Mouse (Mus musculus): ENCODE measurements around the gene Trabd2b. TPM values are rescaled to one million over a fixed set of nuclear protein-coding genes. Genes with fewer than 3 reads are reported as not detected.
A peak's percentile ranks its signal among the peaks of the same experiment; 100 is the strongest.

Gene Trabd2b
- polyA plus RNA-seq, 1 experiment from 2014 or later = 2.0 TPM

GRCm38 (mm10) chr4:114648532-114649074, 242.1 kb downstream of the Trabd2b start:
- H3K9ac ChIP-seq (ENCODE audit: low read length) = no peak overlapping the region
- peak overlapping the region; percentile 27; the same call in 1 of the 2 replicates for H3K4me2 ChIP-seq (ENCODE audit: low read depth)
- 0 out of 2 replicates have a peak, but pooled peaks cover 6% of the 10 kb centered on the region for H3K27me3 ChIP-seq (ENCODE audit: control insufficient read depth, insufficient read depth, low read length)
- DNase-seq (ENCODE audit: low spot score) = peak; percentile 73
- H3K27ac ChIP-seq (ENCODE audit: low read depth, low read length) = no peak overlapping the region
- H3K36me3 ChIP-seq (ENCODE audit: control insufficient read depth, insufficient read depth, low read length) = no peaks in the 10 kb centered on the region
- no peak overlapping the region for H3K4me3 ChIP-seq (ENCODE audit: low read depth, low read length)
- 7% methylated on average over 28 of the region's 28 CpGs for WGBS
- peaks cover 4% of the 10 kb centered on the region for H3K4me1 ChIP-seq (ENCODE audit: control insufficient read depth, insufficient read depth, low read length)
- ATAC-seq (ENCODE audit: insufficient read depth, low FRiP score, low TSS enrichment) = peak; percentile 18; the same call in 1 of the 2 replicates
- no peaks in the 10 kb centered on the region for H3K9me3 ChIP-seq (ENCODE audit: control insufficient read depth, low read length)

DNA sequence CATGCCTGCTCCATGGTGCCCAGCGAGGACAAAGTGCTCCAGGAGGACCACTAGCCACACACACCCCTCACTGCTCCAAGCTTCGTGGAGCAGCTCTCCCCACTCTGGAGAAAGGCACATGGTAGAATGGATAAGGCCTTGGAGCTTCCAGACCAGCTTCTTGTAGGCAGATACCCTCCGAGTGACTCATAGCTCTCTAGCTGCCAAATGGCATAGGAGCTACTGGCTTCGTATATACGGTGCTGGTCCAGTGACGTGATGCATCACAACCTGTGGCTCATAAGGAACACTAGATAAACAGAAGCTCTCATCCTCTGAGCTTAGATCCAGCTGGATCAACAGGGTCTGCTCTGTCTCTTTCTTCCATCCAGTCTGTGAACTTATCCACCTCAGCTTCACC, 244.0 kb downstream of the Trabd2b start:
- Histone ChIP-seq H3K27ac (ENCODE audit: low read depth, low read length) (no peak overlapping the region), H3K9me3 (ENCODE audit: control insufficient read depth, low read length) (no peaks in the 10 kb centered on the region), H3K4me3 (ENCODE audit: low read depth, low read length) (no peak overlapping the region), H3K27me3 (ENCODE audit: control insufficient read depth, insufficient read depth, low read length) (0 out of 2 replicates have a peak, but pooled peaks cover 6% of the 10 kb centered on the region), H3K4me2 (ENCODE audit: low read depth) (no peak overlapping the region), H3K9ac (ENCODE audit: low read length) (no peak overlapping the region), H3K36me3 (ENCODE audit: control insufficient read depth, insufficient read depth, low read length) (no peaks in the 10 kb centered on the region), H3K4me1 (ENCODE audit: control insufficient read depth, insufficient read depth, low read length) (no peaks in the 10 kb centered on the region; the same call in 1 of the 2 replicates)
- WGBS = 64% methylated on average over 6 of the region's 6 CpGs
- no peak for ATAC-seq (ENCODE audit: insufficient read depth, low FRiP score, low TSS enrichment)
- DNase-seq (ENCODE audit: low spot score) = no peak

- no peak overlapping the region for H3K4me2 ChIP-seq (ENCODE audit: low read depth)
- no peak overlapping the region for H3K4me3 ChIP-seq (ENCODE audit: low read depth, low read length)
- H3K9ac ChIP-seq (ENCODE audit: low read length) = no peak overlapping the region
- H3K9me3 ChIP-seq (ENCODE audit: control insufficient read depth, low read length) = no peaks in the 10 kb centered on the region
- DNase-seq (ENCODE audit: low spot score) = no peak
- ATAC-seq (ENCODE audit: insufficient read depth, low FRiP score, low TSS enrichment) = 0 out of 2 replicates have a peak, but pooled peaks have one; percentile 22
- H3K27me3 ChIP-seq (ENCODE audit: control insufficient read depth, insufficient read depth, low read length) = 0 out of 2 replicates have a peak, but pooled peaks cover 6% of the 10 kb centered on the region
- WGBS = 45% methylated on average over 3 of the region's 3 CpGs
- H3K27ac ChIP-seq (ENCODE audit: low read depth, low read length) = no peak overlapping the region
- H3K4me1 ChIP-seq (ENCODE audit: control insufficient read depth, insufficient read depth, low read length) = no peaks in the 10 kb centered on the region; the same call in 1 of the 2 replicates
- H3K36me3 ChIP-seq (ENCODE audit: control insufficient read depth, insufficient read depth, low read length) = no peaks in the 10 kb centered on the region
Measured at GRCm38 (mm10) chr4:114651007-114651406, 244.5 kb downstream of the Trabd2b start.

GRCm38 (mm10) chr4:114651606-114652005, 245.1 kb downstream of the Trabd2b start:
- Histone ChIP-seq H3K9me3 (ENCODE audit: control insufficient read depth, low read length) (no peaks in the 10 kb centered on the region), H3K4me1 (ENCODE audit: control insufficient read depth, insufficient read depth, low read length) (no peaks in the 10 kb centered on the region; the same call in 1 of the 2 replicates), H3K27ac (ENCODE audit: low read depth, low read length) (no peak overlapping the region), H3K27me3 (ENCODE audit: control insufficient read depth, insufficient read depth, low read length) (0 out of 2 replicates have a peak, but pooled peaks cover 6% of the 10 kb centered on the region), H3K4me2 (ENCODE audit: low read depth) (no peak overlapping the region), H3K9ac (ENCODE audit: low read length) (no peak overlapping the region), H3K4me3 (ENCODE audit: low read depth, low read length) (no peak overlapping the region), H3K36me3 (ENCODE audit: control insufficient read depth, insufficient read depth, low read length) (no peaks in the 10 kb centered on the region)
- 73% methylated on average over 5 of the region's 5 CpGs for WGBS
- no peak for ATAC-seq (ENCODE audit: insufficient read depth, low FRiP score, low TSS enrichment)
- DNase-seq (ENCODE audit: low spot score) = no peak

- no peak overlapping the region for H3K4me3 ChIP-seq (ENCODE audit: low read depth, low read length)
- no peaks in the 10 kb centered on the region for H3K36me3 ChIP-seq (ENCODE audit: control insufficient read depth, insufficient read depth, low read length)
- no peak overlapping the region for H3K4me2 ChIP-seq (ENCODE audit: low read depth)
- no peak overlapping the region for H3K9ac ChIP-seq (ENCODE audit: low read length)
- no peaks in the 10 kb centered on the region for H3K9me3 ChIP-seq (ENCODE audit: control insufficient read depth, low read length)
- H3K27me3 ChIP-seq (ENCODE audit: control insufficient read depth, insufficient read depth, low read length) = 0 out of 2 replicates have a peak, but pooled peaks cover 6% of the 10 kb centered on the region
- no peak for ATAC-seq (ENCODE audit: insufficient read depth, low FRiP score, low TSS enrichment)
- 92% methylated on average over 4 of the region's 4 CpGs for WGBS
- DNase-seq (ENCODE audit: low spot score) = no peak
- no peaks in the 10 kb centered on the region; the same call in 1 of the 2 replicates for H3K4me1 ChIP-seq (ENCODE audit: control insufficient read depth, insufficient read depth, low read length)
- H3K27ac ChIP-seq (ENCODE audit: low read depth, low read length) = no peak overlapping the region
Measured at GRCm38 (mm10) chr4:114652400-114652799, 245.9 kb downstream of the Trabd2b start.

- H3K9ac ChIP-seq (ENCODE audit: low read length) = no peak overlapping the region
- no peaks in the 10 kb centered on the region for H3K9me3 ChIP-seq (ENCODE audit: control insufficient read depth, low read length)
- 84% methylated on average over 2 of the region's 2 CpGs for WGBS
- no peak overlapping the region for H3K4me2 ChIP-seq (ENCODE audit: low read depth)
- ATAC-seq (ENCODE audit: insufficient read depth, low FRiP score, low TSS enrichment) = no peak
- no peaks in the 10 kb centered on the region for H3K36me3 ChIP-seq (ENCODE audit: control insufficient read depth, insufficient read depth, low read length)
- H3K27me3 ChIP-seq (ENCODE audit: control insufficient read depth, insufficient read depth, low read length) = peaks cover 5% of the 10 kb centered on the region; the same call in 1 of the 2 replicates
- no peak overlapping the region for H3K4me3 ChIP-seq (ENCODE audit: low read depth, low read length)
- H3K4me1 ChIP-seq (ENCODE audit: control insufficient read depth, insufficient read depth, low read length) = no peaks in the 10 kb centered on the region
- no peak for DNase-seq (ENCODE audit: low spot score)
- no peak overlapping the region for H3K27ac ChIP-seq (ENCODE audit: low read depth, low read length)
Measured at GRCm38 (mm10) chr4:114657933-114658332, 251.4 kb downstream of the Trabd2b start.

DNA sequence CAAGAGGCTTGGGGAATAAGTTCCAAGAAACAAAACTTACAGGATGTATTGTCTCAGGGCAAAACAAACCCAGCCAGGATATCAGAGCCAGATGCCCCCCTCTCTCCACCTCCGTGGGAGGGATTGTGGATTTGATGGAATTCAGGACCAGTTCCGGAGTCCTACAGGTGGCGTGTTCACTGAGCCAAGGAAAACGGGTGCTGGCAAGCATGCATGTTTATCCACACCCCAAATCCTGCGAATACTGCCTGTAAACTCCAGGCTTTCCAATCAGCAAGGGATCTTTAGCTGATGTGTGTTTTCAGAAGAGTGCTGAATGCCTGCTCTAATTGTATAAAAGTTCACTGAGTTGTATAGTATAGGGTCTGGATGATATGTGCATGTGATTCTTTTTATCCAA, 253.4 kb downstream of the Trabd2b start:
- Histone ChIP-seq H3K36me3 (ENCODE audit: control insufficient read depth, insufficient read depth, low read length) (no peaks in the 10 kb centered on the region), H3K27ac (ENCODE audit: low read depth, low read length) (no peak overlapping the region), H3K4me1 (ENCODE audit: control insufficient read depth, insufficient read depth, low read length) (no peaks in the 10 kb centered on the region), H3K9me3 (ENCODE audit: control insufficient read depth, low read length) (no peaks in the 10 kb centered on the region), H3K4me3 (ENCODE audit: low read depth, low read length) (no peak overlapping the region), H3K27me3 (ENCODE audit: control insufficient read depth, insufficient read depth, low read length) (peaks cover 12% of the 10 kb centered on the region; the same call in 1 of the 2 replicates), H3K9ac (ENCODE audit: low read length) (no peak overlapping the region), H3K4me2 (ENCODE audit: low read depth) (no peak overlapping the region)
- no peak for DNase-seq (ENCODE audit: low spot score)
- WGBS = 74% methylated on average over 5 of the region's 5 CpGs
- no peak for ATAC-seq (ENCODE audit: insufficient read depth, low FRiP score, low TSS enrichment)

DNA sequence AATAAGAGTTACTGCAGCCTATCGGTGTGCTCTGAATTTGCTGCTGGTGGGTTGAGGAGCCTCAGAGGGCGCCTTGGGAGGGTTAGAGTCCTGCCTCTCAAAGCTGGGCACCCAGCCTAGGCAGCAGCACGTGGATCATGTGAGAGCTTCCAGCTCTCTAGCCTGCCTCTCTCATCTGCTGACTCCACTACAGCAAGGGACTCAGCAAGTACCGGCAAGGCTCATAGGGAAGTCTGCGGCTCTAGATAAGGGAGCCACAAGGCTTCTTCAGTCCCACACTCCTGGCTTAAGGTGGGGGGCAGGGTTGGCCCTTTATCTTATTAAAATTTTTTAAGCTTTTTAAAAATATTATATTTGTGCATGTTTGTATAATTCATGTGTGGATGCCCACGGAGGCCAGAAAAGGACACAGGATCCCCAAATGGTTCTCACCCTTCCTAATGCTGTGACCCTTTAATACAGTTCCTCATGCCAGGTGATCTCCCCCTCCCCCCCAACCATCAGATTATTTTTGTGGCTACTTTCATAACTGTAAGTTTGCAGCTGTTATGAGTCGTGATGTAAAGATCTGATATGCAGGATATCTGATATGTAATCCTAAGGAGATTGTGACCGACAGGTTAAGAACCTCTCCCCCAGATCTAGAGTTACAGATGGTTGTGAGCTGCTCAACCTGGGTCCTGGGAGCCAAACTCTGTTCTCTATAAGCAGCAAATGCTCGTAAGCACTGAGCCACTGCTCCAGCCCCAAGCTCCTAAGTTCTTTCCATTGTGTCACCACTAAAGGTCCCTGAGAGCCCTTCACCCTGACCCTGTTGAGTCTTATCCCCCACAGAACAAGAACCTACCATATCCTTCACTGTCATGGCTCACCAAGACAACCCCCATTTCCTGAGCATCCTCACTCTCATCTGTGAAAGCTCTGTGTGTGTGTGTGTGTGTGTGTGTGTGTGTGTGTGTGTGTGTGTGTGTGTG, 257.8 kb downstream of the Trabd2b start:
- ATAC-seq (ENCODE audit: insufficient read depth, low FRiP score, low TSS enrichment) (no peak), DNase-seq (ENCODE audit: low spot score) (no peak)
- Histone ChIP-seq H3K4me3 (ENCODE audit: low read depth, low read length) (no peak overlapping the region), H3K4me2 (ENCODE audit: low read depth) (no peak overlapping the region), H3K9me3 (ENCODE audit: control insufficient read depth, low read length) (no peaks in the 10 kb centered on the region), H3K9ac (ENCODE audit: low read length) (no peak overlapping the region), H3K27ac (ENCODE audit: low read depth, low read length) (no peak overlapping the region), H3K36me3 (ENCODE audit: control insufficient read depth, insufficient read depth, low read length) (no peaks in the 10 kb centered on the region), H3K27me3 (ENCODE audit: control insufficient read depth, insufficient read depth, low read length) (peaks cover 44% of the 10 kb centered on the region), H3K4me1 (ENCODE audit: control insufficient read depth, insufficient read depth, low read length) (peaks cover 8% of the 10 kb centered on the region; the same call in 1 of the 2 replicates)
- WGBS = 77% methylated on average over 9 of the region's 9 CpGs

Measured in neural tube, embryonic 11.5 days (tissue).